Mouse (Mus musculus) erythroblast, embryonic 14.5 days (primary cell): ENCODE data around the gene Tbc1d8.

ENCODE experiments used
- GATA1 ChIP-seq: IDR thresholded peaks from 2 replicates; pipeline ENCODE4 v1.6.1; 2012; ENCODE audit warnings: low read length, inconsistent platforms, mixed read lengths
- TAL1 ChIP-seq: IDR thresholded peaks from 3 replicates; pipeline ENCODE4 v1.6.1; 2012; ENCODE audit warnings: low read length, inconsistent platforms, mixed read lengths

DNA sequence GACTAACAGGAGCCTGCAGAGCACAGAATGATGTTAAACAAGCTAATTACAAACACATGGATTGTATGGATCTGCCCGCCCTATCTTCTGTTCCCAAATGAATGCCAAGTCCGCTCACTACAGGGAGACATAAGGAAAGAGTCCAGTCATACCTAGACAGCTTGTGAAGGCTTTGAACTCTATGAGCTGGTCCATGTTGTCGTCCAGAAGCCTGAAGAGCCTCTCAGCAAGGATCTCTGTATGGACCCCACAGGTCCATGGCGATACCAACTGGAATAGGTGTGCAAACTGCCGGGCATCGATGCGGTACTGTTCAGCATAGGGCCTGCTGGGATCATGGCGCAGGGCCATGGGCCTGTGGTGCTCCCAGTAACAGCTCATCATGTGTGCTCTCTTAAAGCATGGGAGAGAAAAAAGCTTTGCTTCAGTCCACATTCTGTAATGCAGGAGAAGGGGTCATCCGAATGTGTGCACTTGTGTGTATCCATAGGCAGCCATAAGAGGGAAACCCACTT is 101.8 kb downstream of the Tbc1d8 start:
- TF ChIP-seq TAL1 (no peak), GATA1 (no peak)
